15 mouse cellular contexts compared by ENCODE assay signal in the genomic region with DNA sequence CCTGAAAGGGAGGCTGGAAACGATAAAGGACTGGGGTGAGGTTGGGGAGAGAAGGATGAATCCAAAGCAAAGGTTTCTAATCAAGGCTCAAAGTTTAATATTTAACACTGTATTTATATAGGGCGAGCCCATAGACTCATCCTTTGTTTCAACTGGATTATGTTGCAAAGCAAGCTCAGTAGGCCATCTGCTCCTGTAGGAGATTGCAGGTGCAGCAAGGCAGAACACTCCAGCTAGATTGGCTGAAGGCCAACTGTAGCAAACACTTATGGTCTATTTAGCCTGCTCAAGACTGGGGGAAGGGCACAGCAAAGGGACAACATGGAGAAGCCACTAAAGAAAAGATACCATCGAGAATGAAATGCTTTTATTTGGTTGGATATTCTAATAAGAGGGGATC.
DNase-seq lines count a peak whose midpoint lies in the region; ATAC-seq and TF ChIP-seq lines count a peak whose summit lies in the region.
"Had no signal": no experiment of that assay in that cellular context is flagged by ENCODE, and none has a peak within 500 bp of the region (broad histone marks: within the 10 kb centered on the region; RNA-seq: fewer than 3 reads in every experiment).

No protein-coding gene starts in this region.

- no peak overlapping the region for H3K9ac ChIP-seq in hindbrain, postnatal 0 days (replicated peaks; ENCODE audit: low read length)
- no peak overlapping the region for H3K9ac ChIP-seq in hindbrain, embryonic 13.5 days
- no peak overlapping the region for H3K9ac ChIP-seq in intestine, embryonic 15.5 days
- H3K9ac ChIP-seq in stomach, postnatal 0 days (ENCODE audit: low read length): no peak overlapping the region
- H3K9ac ChIP-seq: heart, embryonic 12.5 days; liver, embryonic 14.5 days; midbrain, embryonic 13.5 days; neural tube, embryonic 13.5 days had no signal

- 66% methylated on average over 3 of the region's 3 CpGs for WGBS in hindbrain, postnatal 0 days
- 71% methylated on average over 3 of the region's 3 CpGs for WGBS in hindbrain, embryonic 13.5 days
- WGBS in intestine, embryonic 15.5 days: 66% methylated on average over 3 of the region's 3 CpGs
- 54% methylated on average over 3 of the region's 3 CpGs for WGBS in stomach, postnatal 0 days

- H3K4me3 ChIP-seq in hindbrain, postnatal 0 days (ENCODE audit: low read length): no peak overlapping the region
- H3K4me3 ChIP-seq in hindbrain, embryonic 13.5 days: no peak overlapping the region
- no peak overlapping the region for H3K4me3 ChIP-seq in intestine, embryonic 15.5 days (replicated peaks)
- H3K4me3 ChIP-seq in stomach, postnatal 0 days (ENCODE audit: low read depth, low read length): no peak overlapping the region
- H3K4me3 ChIP-seq: heart, embryonic 12.5 days; hindbrain, embryonic 10.5 days; midbrain, embryonic 13.5 days; neural tube, embryonic 13.5 days had no signal

- TF ChIP-seq EP300 in stomach, postnatal 0 days (optimal IDR thresholded peaks at IDR 0.05): no peak

- no peaks in the 10 kb centered on the region for H3K4me1 ChIP-seq in hindbrain, postnatal 0 days (ENCODE audit: insufficient read depth, low read length)
- no peaks in the 10 kb centered on the region for H3K4me1 ChIP-seq in hindbrain, embryonic 13.5 days (replicated peaks)
- H3K4me1 ChIP-seq in intestine, embryonic 15.5 days (replicated peaks): no peaks in the 10 kb centered on the region
- H3K4me1 ChIP-seq in stomach, postnatal 0 days (replicated peaks; ENCODE audit: control insufficient read depth, insufficient read depth): no peaks in the 10 kb centered on the region
- H3K4me1 ChIP-seq: heart, embryonic 12.5 days; hindbrain, embryonic 10.5 days; midbrain, embryonic 13.5 days; neural tube, embryonic 13.5 days had no signal

- no peaks in the 10 kb centered on the region for H3K36me3 ChIP-seq in hindbrain, postnatal 0 days (ENCODE audit: insufficient read depth, low read length)
- H3K36me3 ChIP-seq in hindbrain, embryonic 13.5 days: no peaks in the 10 kb centered on the region
- no peaks in the 10 kb centered on the region for H3K36me3 ChIP-seq in intestine, embryonic 15.5 days
- no peaks in the 10 kb centered on the region for H3K36me3 ChIP-seq in stomach, postnatal 0 days (ENCODE audit: control insufficient read depth, insufficient read depth, low read length)
- H3K36me3 ChIP-seq: heart, embryonic 12.5 days; hindbrain, embryonic 10.5 days; midbrain, embryonic 13.5 days; neural tube, embryonic 13.5 days had no signal

- H3K4me2 ChIP-seq in hindbrain, postnatal 0 days (ENCODE audit: low read depth, low read length): no peak overlapping the region
- no peak overlapping the region for H3K4me2 ChIP-seq in hindbrain, embryonic 13.5 days
- no peak overlapping the region for H3K4me2 ChIP-seq in intestine, embryonic 15.5 days (replicated peaks)
- H3K4me2 ChIP-seq in stomach, postnatal 0 days (replicated peaks; ENCODE audit: low read depth): no peak overlapping the region
- H3K4me2 ChIP-seq: heart, embryonic 12.5 days; midbrain, embryonic 13.5 days; neural tube, embryonic 13.5 days had no signal

- peak; percentile 80 for ATAC-seq in hindbrain, postnatal 0 days
- no peak for ATAC-seq in hindbrain, embryonic 13.5 days (ENCODE audit: low FRiP score)
- peak; percentile 86 for ATAC-seq in intestine, embryonic 15.5 days
- ATAC-seq in stomach, postnatal 0 days (ENCODE audit: low FRiP score, low TSS enrichment): peak; percentile 95
- ATAC-seq: midbrain, embryonic 13.5 days; Patski had no signal

- DNase-seq in hindbrain, postnatal 0 days (ENCODE audit: low spot score): peak; percentile 78
- DNase-seq in retina, postnatal 1 day: peak; percentile 37
- DNase-seq in retina, embryonic 14.5 days (ENCODE audit: low spot score): no peak
- DNase-seq in stomach, postnatal 0 days (ENCODE audit: low spot score): peak; percentile 57
- DNase-seq in lung, postnatal 10 days: no peak
- DNase-seq: embryo, embryonic 11 days; gastrocnemius, postnatal 14 days had no signal

- H3K27me3 ChIP-seq in hindbrain, postnatal 0 days (ENCODE audit: insufficient read depth, low read length): no peaks in the 10 kb centered on the region
- no peaks in the 10 kb centered on the region for H3K27me3 ChIP-seq in hindbrain, embryonic 13.5 days
- H3K27me3 ChIP-seq in intestine, embryonic 15.5 days (replicated peaks): no peaks in the 10 kb centered on the region
- H3K27me3 ChIP-seq in stomach, postnatal 0 days (ENCODE audit: control insufficient read depth, insufficient read depth, low read length): no peaks in the 10 kb centered on the region
- H3K27me3 ChIP-seq: heart, embryonic 12.5 days; midbrain, embryonic 13.5 days; neural tube, embryonic 13.5 days; Patski had no signal

- no peak for TF ChIP-seq CTCF in hindbrain, postnatal 0 days (IDR thresholded peaks at IDR 0.05; ENCODE audit: low read depth)
- TF ChIP-seq CTCF in stomach, postnatal 0 days (IDR thresholded peaks at IDR 0.05; ENCODE audit: low read depth): 0 out of 2 replicates have a peak, but pooled peaks have one; percentile 6

- H3K9me3 ChIP-seq in hindbrain, postnatal 0 days (ENCODE audit: low read length): no peaks in the 10 kb centered on the region
- no peaks in the 10 kb centered on the region for H3K9me3 ChIP-seq in hindbrain, embryonic 13.5 days
- H3K9me3 ChIP-seq in intestine, embryonic 15.5 days: no peaks in the 10 kb centered on the region
- H3K9me3 ChIP-seq in stomach, postnatal 0 days (ENCODE audit: control insufficient read depth, low read length): no peaks in the 10 kb centered on the region
- H3K9me3 ChIP-seq: hindbrain, embryonic 10.5 days; midbrain, embryonic 13.5 days; neural tube, embryonic 13.5 days had no signal

- H3K27ac ChIP-seq in hindbrain, postnatal 0 days: 0 out of 2 replicates have a peak overlapping the region, but pooled peaks have one; percentile 15
- no peak overlapping the region for H3K27ac ChIP-seq in hindbrain, embryonic 13.5 days
- no peak overlapping the region for H3K27ac ChIP-seq in intestine, embryonic 15.5 days
- H3K27ac ChIP-seq in stomach, postnatal 0 days (replicated peaks): no peak overlapping the region
- H3K27ac ChIP-seq: hindbrain, embryonic 10.5 days; liver, embryonic 14.5 days; midbrain, embryonic 13.5 days; neural tube, embryonic 13.5 days had no signal

Comparison
In these comparisons a context has a peak if more than half of its experiments do, and no peak if none do; other contexts are left out.
1. DNase-seq: peak in hindbrain, postnatal 0 days (single experiment), retina, postnatal 1 day (single experiment) and stomach, postnatal 0 days (single experiment); none in retina, embryonic 14.5 days (single experiment) and lung, postnatal 10 days (single experiment).